ENCODE assay signal across 23 mouse cellular contexts in the genomic region with DNA sequence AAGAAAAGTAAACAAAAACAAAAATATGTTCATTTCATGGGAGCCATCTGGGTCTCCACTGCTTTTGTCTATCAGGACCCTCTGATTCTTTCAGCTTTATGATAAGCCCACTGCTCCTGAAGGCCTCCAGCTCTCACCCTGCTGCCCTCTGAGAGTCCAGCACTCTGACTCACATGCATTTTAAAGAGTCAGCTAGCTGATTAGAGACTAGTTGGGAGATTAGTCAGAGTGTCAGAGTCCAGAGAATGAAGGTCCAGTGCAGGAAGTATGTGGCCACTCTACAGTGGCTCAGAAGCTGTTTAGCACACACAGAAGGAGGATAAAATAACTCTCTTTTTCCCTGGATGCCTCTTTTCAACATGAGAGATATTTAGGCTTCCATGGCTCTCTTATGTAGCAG. TPM values are rescaled to one million over a fixed set of nuclear protein-coding genes. Genes with fewer than 3 reads are reported as not detected.
DNase-seq lines count a peak whose midpoint lies in the region.
"Had no signal": no experiment of that assay in that cellular context is flagged by ENCODE, and none has a peak within 500 bp of the region (broad histone marks: within the 10 kb centered on the region; RNA-seq: fewer than 3 reads in every experiment).

No protein-coding gene starts in this region.

- peak; percentile 3 for DNase-seq in adrenal gland, adult 2 months
- DNase-seq in adrenal gland, postnatal 4 days (ENCODE audit: low spot score in 2 of 2): no peak
- DNase-seq in fibroblast of lung, adult 2 months (ENCODE audit: low read depth): peak; percentile 13
- DNase-seq in large intestine, adult 2 months (ENCODE audit: low read depth, low spot score): peak; percentile 29
- no peak for DNase-seq in right cerebral cortex, postnatal 14 days
- no peak for DNase-seq in spleen, postnatal 36 days (ENCODE audit: low spot score in 2 of 2)
- DNase-seq in ovary, postnatal 14 days (ENCODE audit: low spot score): no peak
- DNase-seq: adrenal gland, postnatal 14 days; cerebellum, adult 18-20 months; cerebellum, adult 9-11 months; cerebellum, postnatal 36 days; gastrocnemius, postnatal 10 days; heart, adult 18-20 months; heart, postnatal 10 days; heart, postnatal 4 days had no signal

RNA-seq across cellular contexts. Expression of a gene that starts 37.8 kb away (rescaled TPM):
- not detected for total RNA-seq in adrenal gland, adult 2 months (2021)
- not detected in 2 replicates for polyA plus RNA-seq in adrenal gland, adult 2 months (2012; rRNA removed)
- total RNA-seq in adrenal gland, postnatal 4 days (2021): not detected
- 110 and 175 TPM in 2 replicates for polyA plus RNA-seq in large intestine, adult 2 months (2012; rRNA removed)
- total RNA-seq: adrenal gland, postnatal 14 days; CH12.LX; gastrocnemius, postnatal 10 days; gastrocnemius, postnatal 4 days; heart, postnatal 10 days; heart, postnatal 4 days had no signal
- polyA plus RNA-seq: embryonic facial prominence, embryonic 13.5 days; forebrain, embryonic 10.5 days; forebrain, embryonic 14.5 days; heart, embryonic 10.5 days; heart, embryonic 14.5 days; hindbrain, embryonic 12.5 days had no signal

RNA-seq across cellular contexts. Expression of a gene that starts 45.4 kb away (rescaled TPM):
- total RNA-seq in adrenal gland, adult 2 months (2021): not detected
- not detected in 2 replicates for polyA plus RNA-seq in adrenal gland, adult 2 months (2012; rRNA removed)
- not detected for total RNA-seq in adrenal gland, postnatal 4 days (2021)
- polyA plus RNA-seq in large intestine, adult 2 months (2012; rRNA removed): 217 and 446 TPM in 2 replicates
- total RNA-seq: adrenal gland, postnatal 14 days; CH12.LX; gastrocnemius, postnatal 10 days; gastrocnemius, postnatal 4 days; heart, adult 18-20 months; heart, postnatal 10 days; heart, postnatal 4 days had no signal
- polyA plus RNA-seq: embryonic facial prominence, embryonic 13.5 days; forebrain, embryonic 10.5 days; forebrain, embryonic 14.5 days; heart, embryonic 10.5 days; heart, embryonic 14.5 days; hindbrain, embryonic 12.5 days had no signal

Comparison
In these comparisons a context has a peak if more than half of its experiments do, and no peak if none do; other contexts are left out.
1. DNase-seq: peak in adrenal gland, adult 2 months (single experiment), fibroblast of lung, adult 2 months (single experiment) and large intestine, adult 2 months (single experiment); none in adrenal gland, postnatal 4 days (0 of 2), right cerebral cortex, postnatal 14 days (single experiment), spleen, postnatal 36 days (0 of 2) and ovary, postnatal 14 days (single experiment).